Mouse (Mus musculus): ENCODE results near the gene Cadm1.

Gene Cadm1

DNA sequence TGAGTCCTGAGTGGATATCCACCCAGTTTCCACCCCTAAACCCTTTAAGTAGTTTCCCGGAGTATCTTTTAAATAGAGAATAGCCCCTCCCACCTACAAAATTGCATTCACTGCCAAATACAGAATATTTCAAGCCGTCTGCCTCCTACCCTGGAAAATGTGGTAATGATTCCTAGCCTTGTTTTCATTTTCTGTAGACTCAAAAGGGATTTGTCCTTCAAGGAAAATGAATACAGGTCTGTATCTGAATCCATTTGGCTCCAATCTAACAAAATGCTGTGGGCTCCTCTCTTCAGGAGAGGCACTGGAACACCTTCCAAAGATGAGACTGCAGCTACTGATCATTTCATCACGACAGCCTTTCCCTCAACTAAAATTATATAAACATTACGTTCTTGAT is 271.3 kb downstream of the Cadm1 start:
- no peak for DNase-seq (ENCODE audit: low spot score in 2 of 2)

DNA sequence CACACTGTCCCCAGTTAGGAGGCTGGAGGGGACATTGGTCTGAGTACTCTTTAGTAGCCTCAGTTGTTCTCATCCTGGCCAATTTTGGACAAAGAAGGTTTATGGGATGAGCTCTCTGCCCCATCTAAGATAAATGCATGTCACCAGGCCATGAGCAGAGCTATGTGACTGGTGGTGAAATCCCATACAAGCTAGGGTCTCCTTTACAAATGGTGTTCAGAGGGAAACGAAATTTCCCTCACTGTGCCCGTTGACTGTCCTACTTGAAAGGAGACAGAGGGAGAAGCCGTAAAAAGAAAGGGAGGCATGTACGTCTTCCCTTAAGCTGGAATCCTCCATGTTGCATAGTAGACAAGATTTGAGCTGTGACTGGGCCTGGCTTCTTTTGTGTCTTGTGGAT is 272.6 kb downstream of the Cadm1 start:
- DNase-seq (ENCODE audit: low spot score in 2 of 2), result no peak

GRCm38 (mm10) chr9:47803531-47804105 is 273.6 kb downstream of the Cadm1 start:
- DNase-seq (ENCODE audit: low spot score in 2 of 2), result no peak

GRCm38 (mm10) chr9:47805658-47806057 is 275.7 kb downstream of the Cadm1 start:
- no peak for DNase-seq (ENCODE audit: low spot score in 2 of 2)

DNA sequence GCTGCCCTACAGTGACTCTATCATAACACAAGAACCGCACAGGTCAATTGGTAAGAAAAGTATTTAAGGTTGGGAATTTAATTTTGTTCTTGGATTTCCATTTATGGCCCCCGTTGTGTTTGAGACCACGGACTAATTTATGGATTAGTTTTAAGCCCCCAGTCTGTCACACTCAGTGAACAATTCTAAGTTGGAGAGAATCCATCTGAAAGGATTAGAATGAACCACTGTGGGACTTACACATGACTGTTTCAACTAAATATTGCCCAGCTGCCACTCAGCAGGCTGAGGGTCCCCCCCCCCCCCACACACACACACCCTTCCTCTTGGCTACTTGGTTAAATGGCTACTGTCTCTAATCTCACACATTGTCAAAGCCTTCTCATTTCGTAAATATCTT is 295.7 kb downstream of the Cadm1 start:
- no peak for DNase-seq (ENCODE audit: low spot score in 2 of 2)

DNA sequence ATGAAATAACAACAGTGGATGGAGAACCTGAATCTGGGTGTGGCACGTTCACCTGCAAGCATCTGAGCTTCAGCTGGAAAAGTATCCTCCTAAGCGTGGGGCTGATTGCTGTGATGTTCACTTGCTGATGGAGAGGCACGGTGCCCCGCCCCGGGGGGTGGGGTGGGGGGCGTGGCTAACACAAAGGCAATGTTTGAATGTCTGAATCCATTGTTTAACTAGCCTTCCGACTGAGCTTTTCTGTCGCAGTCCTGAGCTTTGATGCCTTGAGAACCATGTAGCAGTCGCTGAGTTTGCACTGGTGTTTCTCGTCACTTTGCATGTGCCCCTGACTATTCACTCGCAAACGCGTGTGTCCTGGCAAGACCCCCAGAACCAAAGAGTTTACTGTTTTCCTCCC is 298.8 kb downstream of the Cadm1 start:
- DNase-seq (ENCODE audit: low spot score in 2 of 2), result peak in 1 of 2 experiments; percentile 5

- no peak for DNase-seq (ENCODE audit: low spot score in 2 of 2)
Measured at GRCm38 (mm10) chr9:47829204-47829603, 299.2 kb downstream of the Cadm1 start.

DNA sequence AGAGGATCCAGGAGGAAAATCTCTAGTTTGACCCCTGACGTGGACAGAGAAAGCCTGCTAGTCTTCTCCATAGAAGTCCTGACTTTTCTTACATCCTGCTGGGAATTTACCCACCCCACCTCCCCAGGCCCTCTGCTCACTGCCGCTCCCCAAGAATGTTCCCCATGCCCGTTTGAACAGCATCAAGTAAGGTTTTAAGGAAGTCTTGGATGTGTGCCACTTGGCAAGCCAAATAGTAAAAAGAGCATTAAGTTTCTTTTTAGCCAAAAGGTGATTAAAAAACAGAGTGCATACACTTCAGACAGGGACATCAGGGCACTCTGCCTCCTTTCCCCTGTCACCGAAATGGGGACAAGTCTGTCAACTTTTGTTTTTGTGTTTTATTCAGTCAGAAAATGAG is 299.9 kb downstream of the Cadm1 start:
- DNase-seq (ENCODE audit: low spot score in 2 of 2), result no peak

DNA sequence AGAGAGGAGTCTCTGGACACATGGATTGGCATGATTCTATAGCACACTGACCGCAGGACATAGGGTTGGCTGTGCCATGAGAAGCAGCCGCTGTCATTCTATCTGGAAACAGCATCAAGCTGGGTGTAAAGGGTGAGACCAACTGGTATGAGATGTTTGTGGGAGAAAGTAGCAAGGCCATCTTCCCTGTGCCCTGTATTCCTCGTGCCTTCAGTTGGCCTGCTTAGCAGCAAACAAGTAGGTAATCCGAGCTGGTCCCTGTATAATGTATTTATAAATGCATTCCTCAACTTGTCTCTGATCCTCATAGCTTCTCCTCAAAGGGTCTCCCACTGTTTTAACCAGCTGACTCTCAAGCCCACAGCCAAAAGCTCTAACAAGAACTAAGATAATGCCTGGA is 301.4 kb downstream of the Cadm1 start:
- DNase-seq (ENCODE audit: low spot score in 2 of 2), result no peak

DNA sequence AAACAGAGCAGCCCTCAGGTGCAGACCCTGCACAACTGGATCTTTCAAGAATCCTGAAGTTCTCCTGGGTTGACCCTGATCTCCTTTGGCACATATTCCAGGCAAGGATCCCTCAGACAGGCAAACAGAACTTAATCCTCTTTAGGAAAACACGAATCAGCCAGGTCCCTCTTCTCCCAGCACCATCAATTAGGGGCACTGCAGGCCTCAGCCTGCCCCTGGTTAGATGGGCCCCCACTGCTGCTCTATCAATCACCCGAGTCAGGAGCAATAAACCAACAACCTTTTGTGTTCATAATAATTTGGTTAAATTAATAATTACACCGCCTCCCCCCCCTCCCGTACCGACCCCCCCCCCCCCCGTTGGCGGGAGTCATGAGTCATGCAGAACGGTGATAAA is 308.2 kb downstream of the Cadm1 start:
- no peak for DNase-seq (ENCODE audit: low spot score in 2 of 2)

- no peak for DNase-seq (ENCODE audit: low spot score in 2 of 2)
Measured at GRCm38 (mm10) chr9:47838890-47839691, 309.1 kb downstream of the Cadm1 start.

DNA sequence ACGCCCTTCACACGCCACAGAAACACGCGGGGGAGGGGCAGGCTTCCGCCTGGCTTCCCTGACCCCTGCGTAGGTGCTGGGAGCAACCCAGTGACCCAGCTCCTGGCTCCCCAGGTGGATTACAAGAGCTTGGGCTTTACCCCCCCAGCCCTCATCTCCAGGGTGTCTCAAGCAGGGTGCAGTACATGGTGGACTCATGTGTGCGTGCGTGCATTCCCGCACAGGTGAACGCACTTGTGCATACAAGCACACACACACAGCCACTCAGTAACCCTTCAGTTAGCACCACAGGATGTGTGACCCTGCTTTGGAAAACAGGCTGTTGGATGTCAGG is 309.7 kb downstream of the Cadm1 start:
- no peak for DNase-seq (ENCODE audit: low spot score in 2 of 2)

DNA sequence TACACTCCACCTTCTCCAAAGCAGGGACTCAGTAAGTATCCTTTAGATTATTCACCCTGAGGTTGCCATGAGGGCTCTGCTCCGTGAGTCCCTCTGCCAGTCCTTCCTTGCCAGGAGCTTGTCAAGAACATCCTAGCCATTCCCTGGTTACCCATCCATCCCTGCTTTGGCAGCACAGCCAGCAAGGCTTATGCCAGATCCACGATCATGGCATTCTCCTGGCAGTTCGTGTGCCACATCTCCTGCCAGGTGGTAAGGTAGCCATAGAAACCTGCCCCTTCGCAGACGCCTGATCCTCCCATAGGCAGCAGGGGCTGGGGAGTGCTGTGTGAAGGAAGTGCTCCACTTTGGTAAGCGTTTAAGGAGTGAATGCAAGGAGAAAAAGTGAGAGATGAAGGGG is 313.4 kb downstream of the Cadm1 start:
- no peak for DNase-seq (ENCODE audit: low spot score in 2 of 2)

DNA sequence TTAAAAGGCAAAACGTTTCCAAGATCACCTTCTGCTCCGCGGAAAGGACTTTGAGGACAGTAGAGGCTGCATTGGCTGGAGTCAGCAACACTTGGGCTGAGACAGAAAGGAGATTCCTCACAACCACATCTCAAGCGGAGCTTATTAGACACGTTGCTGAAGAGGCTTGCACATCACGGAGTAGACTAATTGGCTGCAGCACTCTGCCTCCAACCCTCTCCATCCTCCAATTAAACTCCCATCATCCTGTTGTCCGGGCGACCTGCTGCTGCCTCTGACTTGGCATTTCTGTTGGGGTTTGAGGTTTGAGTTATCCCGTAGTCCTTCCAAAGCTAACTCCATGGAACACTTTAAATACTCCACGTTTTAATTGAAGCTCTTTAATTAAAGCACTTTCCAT is 316.3 kb downstream of the Cadm1 start:
- DNase-seq (ENCODE audit: low spot score in 2 of 2), result no peak

DNA sequence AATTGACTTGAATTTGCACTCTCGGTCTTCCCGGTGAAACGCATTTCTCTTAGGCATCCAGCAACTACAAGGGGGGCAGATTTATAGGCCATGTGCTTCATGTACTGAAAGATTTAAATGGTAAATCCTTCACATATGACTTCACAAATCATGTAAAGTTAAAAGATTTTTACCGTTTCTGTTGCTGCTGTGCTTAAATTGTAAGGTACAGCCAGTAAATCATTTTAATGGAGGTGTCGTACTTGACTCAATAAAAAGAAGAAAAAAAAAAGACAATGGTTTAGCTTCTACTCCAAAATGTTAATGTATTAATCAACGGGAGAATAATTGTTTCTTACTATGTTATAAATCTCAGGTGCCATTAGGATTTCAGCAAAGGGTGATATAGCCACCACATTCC is 317.0 kb downstream of the Cadm1 start:
- DNase-seq (ENCODE audit: low spot score in 2 of 2), result no peak

DNA sequence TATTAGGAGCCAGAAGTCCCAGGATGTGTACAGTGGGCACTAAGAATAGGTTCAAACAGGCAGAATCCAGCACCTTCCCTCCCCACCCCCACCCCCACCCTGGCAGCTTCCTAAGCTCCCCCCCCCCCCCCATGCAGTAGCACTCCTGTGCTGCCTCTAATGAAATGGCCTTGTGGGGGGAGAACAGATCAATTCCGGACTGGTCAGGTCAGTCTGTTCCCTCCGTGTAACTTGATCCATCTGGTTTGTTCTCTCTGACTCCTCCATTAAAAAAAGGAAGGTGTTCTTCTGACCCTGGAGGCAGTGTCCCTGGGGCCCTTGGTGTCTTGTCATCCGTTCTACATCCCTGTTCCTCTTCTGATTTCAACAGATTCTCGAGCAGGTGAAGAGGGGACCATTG is 317.8 kb downstream of the Cadm1 start:
- DNase-seq (ENCODE audit: low spot score in 2 of 2), result no peak

DNA sequence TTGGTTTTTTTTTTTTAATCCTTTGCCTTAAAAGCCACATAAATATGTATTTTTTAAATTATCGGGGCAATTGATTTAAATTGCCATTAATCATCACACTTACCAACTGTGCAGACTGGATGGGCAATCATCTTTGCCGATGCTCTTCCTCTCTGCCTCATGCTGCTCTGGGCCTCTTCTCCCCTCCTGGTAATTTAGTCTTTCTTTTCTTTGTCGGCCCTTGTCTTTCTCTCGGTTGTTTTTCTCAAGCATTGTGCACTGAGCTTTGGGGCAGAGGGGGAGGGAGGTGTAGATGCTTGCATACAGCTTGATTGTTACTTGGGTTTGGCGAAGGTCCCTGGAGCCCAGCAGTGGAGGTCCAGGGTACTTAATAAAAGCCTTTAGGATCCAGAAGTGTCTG is 318.8 kb downstream of the Cadm1 start:
- no peak for DNase-seq (ENCODE audit: low spot score in 2 of 2)

- peak in 1 of 2 experiments; percentile 47 for DNase-seq (ENCODE audit: low spot score in 2 of 2)
Measured at GRCm38 (mm10) chr9:47856311-47856710, 326.3 kb downstream of the Cadm1 start.

DNA sequence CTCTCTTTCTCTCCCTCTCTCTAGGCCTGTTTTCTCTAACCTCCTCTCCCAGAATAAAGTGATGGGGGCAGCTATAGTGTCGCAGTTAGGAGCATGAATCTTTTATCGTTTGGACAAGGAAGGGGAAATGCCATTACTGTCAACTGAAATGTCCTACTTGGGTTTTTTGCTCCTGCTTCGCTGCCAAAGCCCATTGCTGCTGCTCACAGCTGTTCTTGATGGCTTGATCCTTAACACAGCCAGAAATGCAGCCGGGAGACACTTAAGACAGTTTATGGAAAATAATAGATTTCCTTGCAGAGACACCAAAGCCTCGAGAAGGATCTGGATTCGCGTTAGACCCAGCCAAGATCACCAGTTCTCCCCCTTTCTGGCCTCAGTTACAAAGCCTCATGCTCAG is 327.3 kb downstream of the Cadm1 start:
- DNase-seq (ENCODE audit: low spot score in 2 of 2), result no peak

DNA sequence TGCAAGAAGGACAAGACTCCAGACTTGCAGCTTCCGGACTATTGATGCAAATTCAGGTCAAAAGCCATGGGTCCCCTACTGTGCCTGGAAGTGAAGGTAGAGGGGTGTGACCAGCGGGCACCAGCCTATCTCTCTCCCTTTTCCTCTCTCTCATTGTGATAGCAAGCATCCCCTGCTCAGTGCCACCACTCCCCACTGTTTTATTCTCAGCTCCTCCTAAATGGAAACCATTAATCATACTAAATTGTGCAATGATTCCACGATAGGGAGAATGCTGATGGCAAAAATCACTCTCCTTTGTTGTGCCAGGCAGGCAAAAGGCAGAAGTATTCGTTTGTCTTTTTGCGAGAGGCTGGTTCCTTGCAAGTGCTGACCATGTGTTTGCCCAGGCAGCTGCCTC is 328.2 kb downstream of the Cadm1 start:
- DNase-seq (ENCODE audit: low spot score in 2 of 2), result no peak

GRCm38 (mm10) chr9:47858778-47859395 is 328.9 kb downstream of the Cadm1 start:
- no peak for DNase-seq (ENCODE audit: low spot score in 2 of 2)

- no peak for DNase-seq (ENCODE audit: low spot score in 2 of 2)
Measured at GRCm38 (mm10) chr9:47860994-47861393, 331.0 kb downstream of the Cadm1 start.

GRCm38 (mm10) chr9:47861783-47862182 is 331.8 kb downstream of the Cadm1 start:
- no peak for DNase-seq (ENCODE audit: low spot score in 2 of 2)

Measured in thymus, postnatal 10 days (tissue).